Mouse (Mus musculus) lung, postnatal 0 days (tissue): ENCODE measurements at regions not wholly inside any gene's neighbourhood (a gene's known extent, or its start where the extent isn't known, plus 50 kb on each side); places are given as distances from the start of the nearest gene placed in this dataset.

Source experiments
- ATAC-seq: fragments of 200-750 bp; cut with Nextera tagmentation; 2 replicates; pipeline ENCODE4 v1.8.0; 2017; ENCODE audit warnings: moderate library complexity
- DNase-seq: peaks from one replicate; pipeline ENCODE4 v3.0.0-alpha.2; 2016; ENCODE audit warnings: low spot score
- H3K27ac ChIP-seq: fragments of 300-500 bp; sonication (generic); 2 replicates; pipeline ENCODE4 v1.5.1; 2014; ENCODE audit warnings: antibody characterized with exemption, mild to moderate bottlenecking, low read length, mixed read lengths
- H3K27me3 ChIP-seq: fragments of 300-500 bp; sonication (generic); replicated peaks from 2 replicates; pipeline ENCODE4 v1.6.1; 2014; ENCODE audit warnings: low read length, mixed read lengths; ENCODE audit not compliant: insufficient read depth
- H3K36me3 ChIP-seq: fragments of 300-500 bp; sonication (generic); 2 replicates; pipeline ENCODE4 v1.6.1; 2014; ENCODE audit warnings: low read length, mixed read lengths; ENCODE audit not compliant: insufficient read depth
- H3K4me1 ChIP-seq: fragments of 300-500 bp; sonication (generic); 2 replicates; pipeline ENCODE4 v1.6.1; 2014; ENCODE audit warnings: antibody characterized with exemption, low read depth, low read length, mixed read lengths; ENCODE audit not compliant: insufficient read depth
- H3K4me2 ChIP-seq: fragments of 300-500 bp; sonication (generic); replicated peaks from 2 replicates; pipeline ENCODE4 v1.6.1; 2014; ENCODE audit warnings: low read depth, mild to moderate bottlenecking, low read length, moderate library complexity, mixed read lengths
- H3K4me3 ChIP-seq: fragments of 300-500 bp; sonication (generic); 2 replicates; pipeline ENCODE4 v1.5.1; 2014; ENCODE audit warnings: low read depth, low read length
- H3K9ac ChIP-seq: fragments of 300-500 bp; sonication (generic); replicated peaks from 2 replicates; pipeline ENCODE4 v1.6.1; 2014; ENCODE audit warnings: low read depth, mild to moderate bottlenecking
- H3K9me3 ChIP-seq: fragments of 300-500 bp; sonication (generic); 2 replicates; pipeline ENCODE4 v1.6.1; 2016; ENCODE audit warnings: low read length, mixed read lengths
- CTCF ChIP-seq: IDR thresholded peaks from 2 replicates; pipeline ENCODE4 v1.5.1; 2016; ENCODE audit warnings: antibody characterized with exemption, mild to moderate bottlenecking
- EP300 ChIP-seq: IDR thresholded peaks from 2 replicates; pipeline ENCODE4 v1.6.1; 2016; ENCODE audit warnings: antibody characterized with exemption, mild to moderate bottlenecking, control low read depth
- WGBS: fragments of 180-500 bp; shearing (Covaris S2); extraction: QIAGEN DNeasy Blood & Tissue Kit; methylation state at CpG from one replicate; pipeline ENCODE4 v1.1.7; 2014; 5-methylcytosine and 5-hydroxymethylcytosine counted together

DNA sequence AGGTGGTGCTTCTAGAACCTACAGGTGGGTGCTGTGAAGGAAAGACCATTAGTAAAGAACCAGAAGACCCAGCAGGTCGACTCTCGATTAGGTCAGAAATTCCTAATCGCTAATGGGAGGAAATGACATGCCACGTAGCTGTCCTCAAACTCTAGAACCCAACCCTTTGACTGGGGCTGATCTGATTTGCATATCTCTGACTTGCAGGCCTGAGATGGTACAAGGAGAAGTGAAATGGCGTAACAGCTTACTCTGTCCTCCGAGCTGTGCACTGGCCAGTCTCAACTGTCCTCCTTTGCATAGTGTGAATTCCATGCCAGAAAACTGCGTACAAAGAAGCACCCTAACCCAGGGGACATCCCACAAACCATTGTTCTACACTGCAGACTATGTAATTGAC is 182.4 kb upstream of the Sdk2 start:
- Histone ChIP-seq H3K36me3 (no peaks in the 10 kb centered on the region), H3K9ac (no peak overlapping the region), H3K27me3 (no peaks in the 10 kb centered on the region), H3K4me3 (no peak overlapping the region), H3K9me3 (no peaks in the 10 kb centered on the region), H3K4me2 (no peak overlapping the region), H3K4me1 (no peaks in the 10 kb centered on the region), H3K27ac (no peak overlapping the region)
- ATAC-seq = no peak
- WGBS = 74% methylated on average over 7 of the region's 7 CpGs
- TF ChIP-seq CTCF (no peak), EP300 (no peak)
- DNase-seq = no peak

DNA sequence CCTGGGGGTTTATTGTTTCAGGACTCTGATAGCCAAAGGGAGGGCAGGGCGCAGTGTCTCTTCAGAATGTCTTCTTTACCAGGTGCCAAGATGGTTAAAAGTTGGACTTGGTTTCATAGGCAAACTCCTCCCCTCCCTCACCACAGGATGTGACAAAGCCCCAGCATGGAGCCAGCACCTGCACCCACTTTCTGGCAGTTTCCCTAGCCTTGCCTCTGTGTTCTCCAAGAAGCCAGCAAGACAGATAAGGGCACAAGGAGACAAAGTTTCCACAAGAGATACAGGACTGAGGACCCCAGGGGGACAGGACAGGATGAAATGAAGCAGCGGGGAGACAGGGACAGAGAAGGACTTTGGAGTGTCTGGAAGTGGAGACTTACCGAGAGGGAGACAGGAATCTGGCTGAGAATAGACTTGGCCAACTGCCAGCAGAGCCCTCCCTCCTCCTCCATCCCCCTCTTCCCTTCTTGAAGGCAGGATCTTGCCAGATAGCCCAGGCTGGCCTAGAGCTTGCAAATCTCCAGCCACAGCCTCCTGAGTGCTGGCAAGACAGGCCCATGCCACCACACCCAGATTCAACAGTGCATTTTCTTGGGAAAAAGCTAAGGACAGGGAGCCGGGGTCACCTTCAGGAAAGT is 181.5 kb upstream of the Sdk2 start:
- Histone ChIP-seq H3K4me3 (no peak overlapping the region), H3K4me1 (no peaks in the 10 kb centered on the region), H3K27ac (no peak overlapping the region), H3K4me2 (no peak overlapping the region), H3K9ac (no peak overlapping the region), H3K27me3 (no peaks in the 10 kb centered on the region), H3K36me3 (no peaks in the 10 kb centered on the region), H3K9me3 (no peaks in the 10 kb centered on the region)
- ATAC-seq = no peak
- 53% methylated on average over 4 of the region's 4 CpGs for whole genome bisulfite sequencing
- no peak for DNase-seq
- TF ChIP-seq CTCF (no peak), EP300 (no peak)

DNA sequence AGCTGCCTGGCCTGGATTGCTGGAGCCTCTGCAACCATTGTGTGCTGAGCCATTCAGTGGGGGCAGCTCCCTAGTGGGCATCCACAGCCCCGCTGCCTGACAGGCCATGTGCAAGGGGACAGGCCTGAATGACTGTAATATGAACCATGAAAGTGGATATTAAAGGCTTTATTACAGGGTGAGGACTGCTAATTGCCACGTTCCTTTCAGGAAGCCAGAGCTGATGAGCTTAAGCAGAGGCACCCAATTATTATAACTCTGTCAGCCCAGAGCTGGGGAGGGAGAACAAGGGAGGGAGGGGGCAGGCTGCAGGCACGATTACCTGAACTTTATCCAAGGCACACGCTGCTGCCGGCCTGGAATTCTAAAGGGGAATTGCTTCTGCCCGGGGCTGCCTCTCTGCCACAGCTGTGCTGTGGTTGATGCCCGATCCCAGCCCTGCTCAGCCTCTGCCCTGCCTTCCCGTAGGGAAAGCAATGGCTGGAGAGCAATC is 172.5 kb upstream of the Sdk2 start:
- DNase-seq (no peak), ATAC-seq (no peak)
- H3K9ac ChIP-seq = no peak overlapping the region
- H3K27me3 ChIP-seq = no peaks in the 10 kb centered on the region
- no peaks in the 10 kb centered on the region for H3K36me3 ChIP-seq
- no peak overlapping the region for H3K27ac ChIP-seq
- 54% methylated on average over 8 of the region's 8 CpGs for WGBS
- no peak overlapping the region for H3K4me2 ChIP-seq
- H3K4me1 ChIP-seq = no peaks in the 10 kb centered on the region
- H3K4me3 ChIP-seq = no peak overlapping the region
- H3K9me3 ChIP-seq = no peaks in the 10 kb centered on the region
- TF ChIP-seq CTCF (no peak), EP300 (no peak)

DNA sequence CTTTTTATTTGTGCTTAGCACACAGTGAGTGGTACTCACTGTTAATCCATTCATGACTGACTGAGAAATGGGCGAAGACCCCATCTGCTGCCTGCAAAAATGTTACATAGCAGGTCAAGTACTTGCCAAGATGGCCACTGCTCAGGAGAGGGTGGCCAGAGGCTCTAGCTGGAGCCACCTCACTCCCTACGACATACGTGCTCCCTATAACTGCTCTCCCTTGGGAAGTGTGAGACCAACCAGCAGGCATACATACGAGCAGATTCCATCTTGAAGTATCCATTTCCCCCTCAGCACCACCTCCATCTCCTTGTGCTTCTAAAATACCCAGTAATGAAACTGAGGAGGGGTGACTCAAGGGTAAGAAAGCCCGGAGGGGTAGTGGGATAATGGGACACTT is 172.0 kb upstream of the Sdk2 start:
- H3K27ac ChIP-seq = no peak overlapping the region
- H3K36me3 ChIP-seq = no peaks in the 10 kb centered on the region
- no peak overlapping the region for H3K4me3 ChIP-seq
- H3K27me3 ChIP-seq = no peaks in the 10 kb centered on the region
- H3K4me2 ChIP-seq = no peak overlapping the region
- no peaks in the 10 kb centered on the region for H3K4me1 ChIP-seq
- H3K9me3 ChIP-seq = no peaks in the 10 kb centered on the region
- TF ChIP-seq EP300 = no peak
- no peak for TF ChIP-seq CTCF
- DNase-seq = no peak
- 78% methylated on average over 5 of the region's 5 CpGs for WGBS
- no peak overlapping the region for H3K9ac ChIP-seq
- ATAC-seq = no peak

DNA sequence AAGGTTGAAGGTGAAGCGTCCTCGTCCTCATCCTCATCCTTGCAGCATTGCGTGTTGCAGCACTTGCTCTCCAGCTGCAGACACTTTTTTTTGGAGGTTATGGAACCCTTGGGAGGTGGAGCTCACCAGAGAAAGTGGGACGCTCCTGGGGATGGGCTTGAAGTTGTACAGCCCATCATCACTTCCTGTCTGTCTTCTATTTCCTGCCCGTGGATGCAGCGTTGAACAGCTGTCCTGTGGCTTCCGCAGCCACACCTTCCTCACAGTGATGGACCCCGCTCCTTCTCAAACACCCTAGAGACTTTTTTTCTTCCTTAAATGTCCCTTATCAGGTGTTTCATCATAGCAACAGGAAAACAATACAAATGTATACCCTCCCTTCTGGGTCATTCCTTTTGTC is 171.5 kb upstream of the Sdk2 start:
- Histone ChIP-seq H3K27ac (no peak overlapping the region), H3K4me2 (no peak overlapping the region), H3K36me3 (no peaks in the 10 kb centered on the region), H3K27me3 (no peaks in the 10 kb centered on the region), H3K4me1 (no peaks in the 10 kb centered on the region), H3K9me3 (no peaks in the 10 kb centered on the region), H3K9ac (no peak overlapping the region), H3K4me3 (no peak overlapping the region)
- 60% methylated on average over 8 of the region's 8 CpGs for WGBS
- TF ChIP-seq CTCF = no peak
- no peak for TF ChIP-seq EP300
- ATAC-seq = no peak
- DNase-seq = no peak

DNA sequence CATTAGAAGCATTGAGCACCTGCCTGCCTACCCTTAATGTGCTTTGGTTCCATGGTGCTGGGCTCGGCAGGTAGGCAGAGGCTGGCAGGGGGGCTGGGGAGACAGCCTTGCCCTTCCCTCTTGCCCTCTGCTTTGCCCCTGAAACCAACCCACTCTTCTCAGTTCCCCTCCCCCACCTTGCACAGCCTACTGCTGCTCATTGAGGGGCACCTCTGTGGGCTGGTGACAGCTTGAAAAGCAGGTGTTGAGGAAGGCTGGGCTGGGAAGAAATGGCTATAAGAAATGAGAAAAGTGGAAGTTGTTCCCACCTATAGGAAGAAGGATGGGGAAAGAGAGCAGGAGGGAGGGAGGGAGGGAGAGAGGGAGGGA is 167.7 kb upstream of the Sdk2 start:
- no peak overlapping the region for H3K9ac ChIP-seq
- DNase-seq = no peak
- no peaks in the 10 kb centered on the region for H3K36me3 ChIP-seq
- TF ChIP-seq EP300 (no peak), CTCF (no peak)
- H3K4me1 ChIP-seq = no peaks in the 10 kb centered on the region
- no peak for ATAC-seq
- no peak overlapping the region for H3K4me2 ChIP-seq
- 91% methylated on average over 1 of the region's 1 CpGs for WGBS
- H3K9me3 ChIP-seq = no peaks in the 10 kb centered on the region
- no peaks in the 10 kb centered on the region for H3K27me3 ChIP-seq
- no peak overlapping the region for H3K4me3 ChIP-seq
- no peak overlapping the region for H3K27ac ChIP-seq
